Mouse (Mus musculus): Measurements from ENCODE around the gene Rasl10a. TPM values are rescaled to one million over a fixed set of nuclear protein-coding genes. Genes with fewer than 3 reads are reported as not detected.

Rasl10a gene
- polyA plus RNA-seq, 1 experiment from 2014 or later, result 0.59 TPM

Small RNA genes within 50 kb of the gene (microRNA-seq; reads per million reads assigned to microRNA genes)
- not detected for gene Gm47296

Other genes starting within 250 kb of the Rasl10a start
- 72.1 and 75.6 TPM in 2 replicates for gene Nf2, start 208.6 kb upstream of the Rasl10a start, polyA plus RNA-seq (2016; fragmentation: Nextera tagmentation; extraction: Ambion mirVana)
- gene Nipsnap1, start 184.2 kb upstream of the Rasl10a start, polyA plus RNA-seq (2016; fragmentation: Nextera tagmentation; extraction: Ambion mirVana), result 95.5 and 99.9 TPM in 2 replicates
- gene Thoc5, start 162.8 kb upstream of the Rasl10a start, polyA plus RNA-seq (2016; fragmentation: Nextera tagmentation; extraction: Ambion mirVana), result 55.2 and 61.4 TPM in 2 replicates
- gene Nefh, start 110.1 kb upstream of the Rasl10a start, polyA plus RNA-seq (2016; fragmentation: Nextera tagmentation; extraction: Ambion mirVana), result 0.36 and 0.47 TPM in 2 replicates
- gene Ap1b1, start 71.3 kb upstream of the Rasl10a start, polyA plus RNA-seq (2016; fragmentation: Nextera tagmentation; extraction: Ambion mirVana), result 67.9 and 76.7 TPM in 2 replicates
- gene Gas2l1, start 7.2 kb downstream of the Rasl10a start, polyA plus RNA-seq (2016; fragmentation: Nextera tagmentation; extraction: Ambion mirVana), result 28.5 and 31.8 TPM in 2 replicates
- gene Rhbdd3, start 40.8 kb downstream of the Rasl10a start, polyA plus RNA-seq (2016; fragmentation: Nextera tagmentation; extraction: Ambion mirVana), result 27.5 and 27.6 TPM in 2 replicates
- 915 and 936 TPM in 2 replicates for gene Ewsr1, start 41.1 kb downstream of the Rasl10a start, polyA plus RNA-seq (2016; fragmentation: Nextera tagmentation; extraction: Ambion mirVana)
- 16.0 and 18.2 TPM in 2 replicates for gene Emid1, start 94.1 kb downstream of the Rasl10a start, polyA plus RNA-seq (2016; fragmentation: Nextera tagmentation; extraction: Ambion mirVana)
- gene Kremen1, start 203.4 kb downstream of the Rasl10a start, polyA plus RNA-seq (2016; fragmentation: Nextera tagmentation; extraction: Ambion mirVana), result 11.9 and 12.0 TPM in 2 replicates

Measured in forebrain, embryonic 12.5 days (tissue).